Mouse (Mus musculus) ovary, adult 18-20 months (tissue): ENCODE data around the gene Sost.

Experiments used
- DNase-seq: peaks from one replicate; pipeline ENCODE4 v3.0.0; 2022; ENCODE audit warnings: low spot score, mixed read lengths

Gene Sost

GRCm38 (mm10) chr11:101946525-101946924, 20.3 kb downstream of the Sost start:
- DNase-seq = no peak

GRCm38 (mm10) chr11:101943055-101943454, 23.8 kb downstream of the Sost start:
- DNase-seq = no peak

- DNase-seq = no peak
Measured at GRCm38 (mm10) chr11:101937108-101937507, 29.7 kb downstream of the Sost start.

GRCm38 (mm10) chr11:101936421-101936820, 30.4 kb downstream of the Sost start:
- DNase-seq = no peak

GRCm38 (mm10) chr11:101935743-101936142, 31.1 kb downstream of the Sost start:
- DNase-seq = no peak

GRCm38 (mm10) chr11:101931978-101932377, 34.8 kb downstream of the Sost start:
- no peak for DNase-seq

GRCm38 (mm10) chr11:101928030-101928762, 38.6 kb downstream of the Sost start:
- DNase-seq = peak; percentile 59

- no peak for DNase-seq
Measured at GRCm38 (mm10) chr11:101926951-101927589, 39.7 kb downstream of the Sost start.

GRCm38 (mm10) chr11:101925636-101926035, 41.2 kb downstream of the Sost start:
- no peak for DNase-seq

- DNase-seq = no peak
Measured at GRCm38 (mm10) chr11:101924441-101924976, 42.3 kb downstream of the Sost start.

GRCm38 (mm10) chr11:101923988-101924387, 42.8 kb downstream of the Sost start:
- DNase-seq = no peak

GRCm38 (mm10) chr11:101921361-101921952, 45.4 kb downstream of the Sost start:
- DNase-seq = no peak

GRCm38 (mm10) chr11:101919660-101920059, 47.2 kb downstream of the Sost start:
- DNase-seq = peak; percentile 33

- no peak for DNase-seq
Measured at GRCm38 (mm10) chr11:101918609-101919008, 48.2 kb downstream of the Sost start.

GRCm38 (mm10) chr11:101916772-101917171, 50.0 kb downstream of the Sost start:
- DNase-seq = no peak

GRCm38 (mm10) chr11:101913591-101913990, 53.2 kb downstream of the Sost start:
- no peak for DNase-seq
